Mouse (Mus musculus) 3134 (cell line): ENCODE data around the gene Gtf3c1.
"Not testable (repeated sequence)": the region's sequence is repeated elsewhere in the genome, so short reads cannot be mapped to it uniquely, and the experiment has no call there.

Experiments used
- DNase-seq: peaks from one replicate; pipeline ENCODE4 v3.0.0-alpha.2; 2011; ENCODE audit warnings: low spot score; ENCODE audit not compliant: insufficient read length; ENCODE audit errors: extremely low read depth

Gtf3c1 gene

DNA sequence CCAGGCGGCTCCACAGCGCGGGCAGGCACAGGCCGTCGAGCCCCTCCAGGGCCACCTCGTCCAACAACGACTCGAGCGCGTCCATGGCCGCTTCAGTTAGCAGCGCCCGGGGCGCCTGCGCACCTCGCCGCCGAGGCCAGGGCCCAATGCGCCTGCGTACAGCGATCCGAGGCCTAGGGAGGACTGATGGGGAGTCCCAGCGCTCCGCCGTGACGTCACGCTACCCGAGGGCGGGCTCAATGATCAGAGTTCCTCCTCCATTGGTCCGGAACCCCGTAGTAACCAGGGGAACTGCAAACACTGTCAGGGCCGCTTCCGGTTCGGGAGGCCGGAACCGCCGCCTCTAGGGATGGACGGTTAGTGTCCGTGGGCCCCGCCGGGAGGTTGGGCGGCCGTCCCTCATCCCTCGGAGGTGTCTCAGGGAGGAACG lies at the start of gene Gtf3c1, which contains the start of gene D430042O09Rik:
Gene Gtf3c1, minus strand, starts transcription at position 188 of the 430 bp plus-strand sequence.
Gene D430042O09Rik, plus strand, starts transcription at position 296 of the 430 bp plus-strand sequence.
- DNase-seq = peak; percentile 99

DNA sequence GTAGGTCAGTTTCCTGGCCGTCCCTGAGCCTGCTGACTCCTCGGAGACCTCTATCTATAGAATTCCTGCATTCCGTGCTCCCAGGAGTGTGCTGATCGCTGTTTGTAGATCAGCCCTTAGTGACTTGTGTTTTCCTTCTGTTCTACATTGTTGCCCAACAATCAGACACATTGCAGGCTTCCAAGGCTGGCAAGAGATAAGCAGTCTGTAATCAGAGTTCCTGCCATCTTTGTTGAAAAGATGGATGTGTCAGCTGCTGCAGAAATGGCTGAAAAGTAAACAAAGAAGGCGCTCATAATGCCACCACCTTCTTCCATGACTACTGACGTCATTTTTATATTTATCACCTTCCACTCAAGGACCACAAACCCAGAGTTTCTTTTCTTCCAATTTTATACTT lies 49.2 kb upstream of the Gtf3c1 start:
- no peak for DNase-seq

DNA sequence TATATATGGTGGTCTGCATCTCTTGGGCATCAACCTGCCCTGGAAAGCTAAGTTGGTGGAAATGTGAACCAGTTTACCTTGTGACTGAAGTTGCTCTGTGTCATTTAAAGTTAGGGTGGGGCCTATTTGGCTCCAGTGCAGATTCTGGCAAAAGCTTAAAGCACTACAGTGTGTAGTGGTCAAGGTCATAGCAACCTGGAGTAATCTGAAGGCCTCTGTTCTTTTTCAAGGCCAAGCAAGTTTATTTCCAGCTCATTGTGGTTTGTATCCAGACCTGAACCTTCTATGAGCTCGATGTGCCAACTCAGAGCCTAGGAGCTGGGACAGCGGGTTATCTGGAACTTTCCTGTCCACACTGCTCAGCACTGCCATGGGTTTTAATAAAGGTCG lies 45.7 kb upstream of the Gtf3c1 start:
- DNase-seq = no peak

DNA sequence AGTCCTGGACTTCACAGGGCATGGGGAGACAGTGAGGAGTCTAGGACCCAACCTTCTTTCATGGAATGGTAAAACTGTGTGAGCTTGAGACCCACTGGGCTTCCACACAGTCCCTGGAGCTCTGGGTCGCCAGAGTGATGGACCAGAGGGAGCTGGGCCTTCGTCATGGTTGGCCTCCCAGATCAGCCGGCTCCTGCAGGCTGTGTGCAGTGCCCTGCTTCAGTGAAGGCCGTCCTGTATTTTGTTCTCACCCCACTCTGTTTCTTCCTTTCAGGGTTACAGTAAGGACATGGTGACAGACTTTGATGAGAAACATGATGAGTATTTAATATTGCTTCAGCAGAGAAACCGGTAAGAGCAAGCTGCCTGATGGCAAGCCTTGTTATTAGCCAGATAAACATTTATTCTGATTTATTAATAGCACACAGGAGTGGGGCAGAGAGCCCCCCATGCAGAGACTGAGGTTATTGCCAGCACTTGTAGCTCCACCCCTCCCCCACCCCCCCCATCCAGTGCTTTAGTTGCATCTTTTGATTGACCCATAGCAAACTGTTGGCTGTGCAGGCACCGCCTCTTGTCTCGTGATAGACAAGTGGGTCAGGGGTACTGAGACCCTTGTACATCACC lies 45.2 kb upstream of the Gtf3c1 start:
- DNase-seq = no peak

DNA sequence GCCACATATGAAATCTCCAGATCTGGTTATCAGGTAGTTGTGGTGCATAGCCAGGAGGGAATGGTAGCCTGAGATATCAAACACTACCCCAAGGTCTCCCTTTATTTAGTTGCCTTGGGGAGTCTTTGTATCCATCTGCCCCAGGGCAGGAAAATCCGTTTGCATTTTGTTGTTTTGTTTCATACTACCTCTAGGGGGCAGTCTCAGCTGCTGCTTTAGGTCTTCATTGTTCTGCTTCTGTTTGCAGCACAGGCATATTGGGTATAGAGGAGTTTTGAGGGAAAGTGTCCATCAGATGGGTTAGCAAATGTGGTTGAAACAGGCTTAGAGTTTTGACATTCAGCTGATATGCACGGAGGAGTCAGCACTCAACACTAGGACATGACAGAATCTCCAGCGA lies 40.6 kb upstream of the Gtf3c1 start:
- no peak for DNase-seq

DNA sequence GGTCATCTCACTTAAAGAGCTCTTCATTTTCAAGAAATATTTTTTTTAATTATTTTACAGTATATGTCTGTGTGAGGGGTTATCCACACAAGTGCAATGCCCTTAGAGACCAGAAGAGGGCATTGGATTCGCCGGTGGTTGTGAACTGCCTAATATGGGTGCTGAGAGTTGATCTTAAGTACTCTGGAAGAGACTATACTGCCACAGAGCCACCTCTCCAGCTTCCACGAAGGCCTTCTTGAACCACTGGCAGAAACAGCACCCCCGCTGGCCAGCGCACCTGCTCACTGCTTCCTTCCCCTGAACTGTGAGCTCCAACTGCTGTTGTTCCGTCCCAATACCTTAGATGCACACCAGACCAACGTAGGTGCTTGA lies 39.7 kb upstream of the Gtf3c1 start:
- peak; percentile 18 for DNase-seq

DNA sequence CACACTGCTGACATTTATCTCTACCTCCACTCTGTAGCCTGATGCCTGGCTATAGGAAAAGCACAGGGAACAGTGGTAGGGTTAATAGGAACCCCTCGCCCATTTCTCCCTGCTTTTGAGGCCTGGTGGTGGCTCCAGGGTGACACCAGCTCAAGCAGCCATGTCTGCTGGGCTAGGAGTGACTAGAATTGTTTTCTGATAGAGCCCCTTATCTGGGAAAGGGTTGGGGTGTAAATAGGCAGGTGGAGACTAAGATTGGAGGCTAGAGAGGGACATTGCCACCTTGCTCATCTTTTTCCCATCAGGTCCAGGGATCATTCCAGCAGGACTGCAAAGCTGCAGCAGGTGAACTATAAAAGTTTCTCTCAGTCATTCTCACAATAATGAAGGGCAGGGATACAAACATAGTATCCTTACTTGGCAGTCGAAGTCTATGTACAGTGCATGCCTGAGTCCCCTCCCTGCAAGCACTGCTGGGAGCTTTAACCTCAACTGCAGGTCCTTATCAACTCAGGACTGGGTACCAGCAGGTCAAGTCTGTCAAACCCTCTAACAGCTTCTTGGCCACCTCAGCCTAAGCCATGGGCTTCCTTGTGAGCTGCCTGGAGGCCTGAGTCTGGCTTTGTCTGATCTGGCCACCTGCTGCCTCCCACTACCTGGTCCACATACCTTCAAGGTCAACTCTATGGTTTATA lies 39.2 kb upstream of the Gtf3c1 start:
- DNase-seq = no peak

DNA sequence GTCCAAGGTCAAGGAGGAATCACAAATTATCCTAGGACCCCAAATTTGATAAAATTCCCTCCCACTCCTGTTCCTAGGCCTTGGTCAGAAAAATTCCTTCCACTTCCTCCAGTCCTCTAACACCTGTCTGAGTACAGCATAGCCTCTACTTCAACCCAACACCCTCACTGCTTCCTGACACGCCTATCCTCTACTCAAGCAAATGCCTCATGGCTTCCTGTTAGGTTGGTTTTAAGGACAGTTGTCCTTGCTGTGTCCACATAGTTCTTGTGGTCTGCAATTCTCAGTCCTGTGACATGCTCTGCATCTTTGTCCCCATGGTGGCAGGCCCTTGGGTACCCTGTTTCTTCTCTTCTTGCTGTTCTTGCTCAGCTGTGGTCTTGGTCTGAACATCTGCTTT lies 37.2 kb upstream of the Gtf3c1 start:
- no peak for DNase-seq

DNA sequence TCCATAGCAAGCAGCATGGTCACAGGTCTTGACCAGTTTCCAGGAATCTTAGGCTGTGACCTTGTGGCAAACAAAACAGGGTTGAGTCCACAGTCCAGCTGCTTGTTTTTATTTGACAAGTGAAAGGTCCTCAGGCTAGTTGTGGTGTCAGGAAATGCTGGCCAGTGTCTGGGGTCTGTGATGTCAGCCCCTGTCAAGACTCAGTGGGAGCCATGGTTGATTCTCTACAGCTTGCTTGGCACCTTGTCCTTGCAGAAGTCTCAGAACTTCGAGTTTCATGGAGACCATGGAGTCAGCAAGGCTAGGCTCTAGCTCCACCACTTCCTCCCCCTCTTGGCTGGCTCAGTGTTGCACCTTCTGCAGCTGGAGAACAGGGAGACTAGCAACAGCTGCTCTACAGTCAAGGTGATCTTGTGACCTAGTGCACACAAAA lies 33.7 kb upstream of the Gtf3c1 start:
- no peak for DNase-seq

DNA sequence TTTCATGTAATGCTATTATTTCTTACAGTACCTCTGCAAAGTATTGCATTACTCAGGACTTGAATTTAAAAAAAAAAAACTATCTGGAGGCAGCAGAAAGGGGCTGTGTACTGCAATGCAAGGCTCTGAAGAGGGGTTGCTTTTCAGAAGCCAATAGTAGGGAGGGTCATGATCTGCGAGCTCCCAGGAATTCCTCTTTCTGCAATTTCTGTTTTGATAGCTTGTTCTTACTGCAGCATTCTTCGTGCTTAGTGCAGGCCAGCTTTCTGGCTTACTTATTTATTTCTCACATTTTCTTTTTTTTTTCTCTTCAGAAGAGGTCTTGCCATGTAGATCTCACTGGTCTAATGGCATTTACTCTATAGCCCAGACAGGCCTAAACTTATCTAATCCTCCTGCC lies 32.9 kb upstream of the Gtf3c1 start:
- DNase-seq = no peak

DNA sequence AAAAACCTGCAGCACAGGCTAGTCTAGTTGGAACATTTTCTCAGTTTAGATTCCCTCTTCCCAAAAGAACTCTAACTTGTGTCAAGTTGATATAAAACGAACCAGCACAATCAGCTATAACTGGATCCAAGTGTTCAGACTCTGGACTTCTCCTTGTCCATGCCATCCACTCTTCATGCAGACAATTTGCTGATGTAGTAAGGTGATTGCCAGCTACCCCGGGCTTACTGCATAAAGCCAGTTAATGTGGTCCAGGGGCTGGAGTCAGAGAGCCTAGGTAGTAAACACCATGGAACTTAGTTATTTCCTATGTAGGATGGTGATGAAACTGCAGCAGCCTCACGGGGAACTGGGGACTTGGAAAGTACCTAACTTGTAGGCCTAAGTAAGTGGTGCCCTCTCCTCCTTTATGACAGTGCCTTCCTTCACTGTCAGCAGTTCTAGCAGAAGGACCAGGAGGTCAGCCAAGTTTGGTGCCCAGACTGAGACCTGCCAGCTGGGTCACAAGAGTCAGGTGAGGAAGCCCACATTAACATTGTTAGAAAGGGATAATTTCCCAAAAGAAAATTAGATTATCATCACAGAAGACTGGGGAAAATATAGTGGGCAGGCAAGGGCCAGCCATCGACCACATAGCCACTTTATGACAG lies 28.9 kb upstream of the Gtf3c1 start:
- DNase-seq = no peak

DNA sequence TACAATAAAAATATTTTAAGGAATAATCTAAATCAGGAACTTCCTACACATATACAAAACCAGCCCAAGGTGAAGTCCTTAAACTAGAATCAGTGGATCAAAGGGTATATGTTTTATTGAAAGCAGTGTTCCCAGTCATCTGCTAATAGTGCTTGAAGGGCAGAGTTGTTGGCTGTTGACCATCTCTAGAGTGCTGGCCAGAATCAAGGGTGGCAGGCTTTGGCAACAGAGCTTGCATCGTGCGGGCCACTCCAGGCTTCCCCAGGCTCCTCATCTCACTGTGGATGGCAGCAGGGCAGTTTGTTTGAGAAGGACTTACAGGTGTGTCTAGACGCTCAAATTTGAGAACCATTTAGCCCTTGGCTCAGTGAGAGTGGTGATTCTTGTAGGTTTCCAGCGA lies 26.2 kb upstream of the Gtf3c1 start:
- no peak for DNase-seq

DNA sequence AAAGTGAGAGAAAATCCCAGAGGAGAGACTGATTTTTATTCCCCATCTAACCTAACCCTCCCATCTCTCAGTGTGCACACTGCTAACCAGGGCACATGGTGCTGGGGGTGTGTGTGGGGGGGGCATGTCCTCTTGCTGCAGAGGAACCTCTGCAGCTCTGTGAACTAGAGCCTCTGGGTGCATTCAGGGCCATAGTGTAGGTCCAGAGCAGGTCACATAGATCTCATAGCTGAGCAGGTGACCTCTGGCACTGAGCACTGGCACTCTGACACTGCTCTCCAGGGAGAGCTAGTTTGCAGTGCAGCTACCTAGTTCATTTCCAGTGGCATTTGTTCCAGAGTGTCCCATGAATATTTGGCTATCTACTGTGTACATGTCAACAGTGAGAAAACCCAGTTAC lies 24.1 kb upstream of the Gtf3c1 start:
- DNase-seq = no peak

DNA sequence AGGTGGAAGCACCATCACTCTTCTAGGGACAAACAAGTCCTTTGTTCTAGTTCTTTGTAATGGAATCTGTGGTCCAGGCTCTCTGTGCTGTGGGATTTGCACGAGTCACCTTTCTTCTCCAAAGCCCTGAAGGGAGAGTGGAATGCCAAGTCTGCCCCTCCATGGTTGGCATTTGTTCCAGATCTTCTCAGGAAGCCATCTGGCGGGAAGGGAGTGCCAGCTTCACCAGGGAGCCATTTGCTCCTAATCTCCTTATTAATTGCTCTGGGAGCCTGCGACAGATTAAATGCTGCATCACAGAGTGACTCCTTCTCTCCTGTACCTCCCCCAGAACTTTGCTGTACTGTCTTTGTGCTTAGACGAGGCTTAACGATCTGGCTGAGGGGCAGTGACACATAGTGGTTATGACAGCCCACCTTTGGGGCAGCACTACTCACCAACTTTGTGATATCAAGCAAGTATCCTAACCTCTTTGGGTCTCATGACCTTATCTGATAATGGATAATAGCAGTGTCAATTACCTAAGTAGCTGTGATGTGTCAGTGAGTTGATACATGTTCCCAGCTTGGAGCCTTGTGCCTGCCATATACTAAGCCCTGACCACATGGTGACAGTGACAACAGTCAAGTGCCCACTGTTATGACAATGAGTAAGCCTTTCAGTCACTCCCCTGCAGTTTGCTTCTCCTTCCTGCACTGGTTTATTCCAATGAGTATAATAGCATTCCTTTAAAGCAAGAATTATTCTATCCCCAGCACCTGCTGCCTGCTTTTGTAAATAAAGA lies 15.8 kb upstream of the Gtf3c1 start:
- peak; percentile 14 for DNase-seq

DNA sequence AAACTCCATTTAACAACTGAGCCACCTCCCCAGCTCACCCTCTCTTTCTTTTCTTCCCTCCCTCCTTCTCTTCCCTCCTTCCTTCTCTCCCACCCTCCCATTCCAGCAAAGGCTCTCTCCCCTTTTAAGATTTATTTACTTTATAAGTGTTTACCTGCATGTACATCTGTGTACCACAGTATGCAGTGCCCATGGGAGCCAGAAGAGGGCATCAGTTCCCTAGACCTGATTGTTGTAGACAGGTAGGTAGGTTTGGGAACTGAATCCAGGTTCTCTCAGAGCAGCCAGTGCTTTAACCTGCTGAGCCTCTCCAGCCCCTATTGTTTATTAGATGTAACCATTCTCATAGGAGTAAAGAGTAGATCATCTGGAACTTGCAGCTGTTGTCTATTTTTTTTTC lies 14.5 kb upstream of the Gtf3c1 start:
- no peak for DNase-seq

DNA sequence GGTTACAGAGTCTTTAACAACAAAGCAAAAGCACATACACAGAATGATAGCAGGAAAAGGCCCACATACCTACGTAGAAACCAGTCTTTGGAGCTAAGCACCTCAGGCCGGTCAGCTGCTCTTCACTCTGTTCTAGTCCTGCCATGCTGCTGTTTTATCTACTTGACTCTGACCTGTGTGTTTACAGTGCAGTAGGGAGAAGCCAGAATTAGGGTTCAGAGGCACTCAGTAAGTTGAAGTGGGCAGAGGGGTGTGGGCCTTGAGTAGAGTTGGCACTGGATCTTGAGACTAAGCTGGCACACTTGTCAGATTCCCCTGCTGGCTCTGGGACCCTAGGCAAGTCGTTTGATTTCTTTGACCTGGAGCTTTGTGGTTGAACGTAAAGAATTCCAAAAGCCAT lies 13.5 kb upstream of the Gtf3c1 start:
- DNase-seq = no peak

DNA sequence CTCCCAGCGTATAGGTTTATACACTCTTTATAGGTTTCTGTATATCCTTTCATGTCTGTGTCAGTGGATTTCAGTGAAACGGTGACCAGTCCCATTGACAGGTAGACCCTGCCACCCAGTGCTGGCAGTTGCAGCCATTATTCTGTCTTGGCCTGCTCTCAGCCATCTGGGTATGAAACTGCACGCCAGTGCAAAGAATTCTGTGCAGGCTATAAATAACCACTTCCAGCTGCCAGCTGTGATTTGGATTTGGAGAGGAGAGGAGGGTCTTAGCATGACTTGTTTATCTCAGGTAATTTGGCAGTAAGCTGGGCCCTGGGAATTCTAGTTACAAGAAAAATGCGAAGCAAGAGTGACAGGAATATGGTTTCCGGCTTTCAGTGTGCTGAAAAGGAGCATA lies 12.8 kb upstream of the Gtf3c1 start:
- no peak for DNase-seq

DNA sequence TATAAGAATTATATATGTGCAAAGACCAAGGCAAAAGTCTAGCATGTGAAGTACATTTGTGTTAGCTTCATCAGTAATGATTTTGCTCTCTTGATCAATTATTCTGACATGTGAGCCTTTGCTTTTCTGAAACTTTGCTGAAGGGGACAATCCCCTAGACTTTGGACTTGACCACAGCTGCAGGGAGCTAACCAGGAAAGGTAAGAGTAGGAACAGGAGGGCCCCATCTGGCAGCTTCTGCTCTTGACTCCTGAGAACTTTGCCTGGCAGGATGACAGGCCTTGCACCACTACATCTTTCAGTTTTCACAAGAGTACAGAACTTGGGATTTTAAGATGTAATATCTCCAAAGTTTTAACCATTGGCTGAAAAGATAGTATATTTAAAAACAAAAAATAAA lies 10.0 kb upstream of the Gtf3c1 start:
- DNase-seq = no peak

DNA sequence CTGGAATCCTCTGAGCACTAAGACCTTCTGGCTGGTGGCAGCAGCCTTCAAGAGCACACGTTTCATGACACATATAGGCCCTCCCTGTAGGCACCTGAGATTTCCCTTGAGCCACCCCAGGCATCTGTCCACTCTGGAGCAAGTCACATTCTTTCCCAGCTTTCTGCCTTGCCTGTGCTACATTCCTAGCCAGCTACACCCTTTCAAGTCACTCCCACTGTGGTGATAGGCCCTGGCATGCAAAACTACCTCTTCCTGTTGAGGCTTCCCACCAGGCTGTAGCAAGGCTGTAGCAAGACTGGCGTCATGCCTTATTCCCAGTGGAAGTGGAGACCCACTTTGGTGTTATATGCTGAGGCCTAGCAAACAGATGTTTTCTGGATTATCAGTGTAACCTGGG lies 9.1 kb upstream of the Gtf3c1 start:
- peak; percentile 32 for DNase-seq

DNA sequence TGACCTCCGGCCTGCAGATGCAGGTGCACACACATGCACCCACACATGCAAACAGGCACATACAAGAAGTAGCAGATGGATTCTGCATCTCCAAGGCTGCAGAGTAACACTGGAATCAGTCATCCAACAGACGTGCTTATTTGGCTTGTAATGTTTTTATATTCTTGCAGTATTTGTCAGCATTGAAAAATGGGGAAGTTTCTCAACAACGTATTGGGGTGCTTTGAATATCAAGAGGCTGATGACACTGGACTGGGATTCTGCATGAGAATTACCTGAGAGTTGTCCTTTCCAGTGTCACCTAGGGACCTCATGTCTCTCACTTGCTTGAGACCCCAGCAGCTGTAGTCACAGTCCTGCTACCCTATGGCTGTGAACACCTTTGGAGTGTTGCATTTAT lies 7.2 kb upstream of the Gtf3c1 start:
- DNase-seq = no peak

DNA sequence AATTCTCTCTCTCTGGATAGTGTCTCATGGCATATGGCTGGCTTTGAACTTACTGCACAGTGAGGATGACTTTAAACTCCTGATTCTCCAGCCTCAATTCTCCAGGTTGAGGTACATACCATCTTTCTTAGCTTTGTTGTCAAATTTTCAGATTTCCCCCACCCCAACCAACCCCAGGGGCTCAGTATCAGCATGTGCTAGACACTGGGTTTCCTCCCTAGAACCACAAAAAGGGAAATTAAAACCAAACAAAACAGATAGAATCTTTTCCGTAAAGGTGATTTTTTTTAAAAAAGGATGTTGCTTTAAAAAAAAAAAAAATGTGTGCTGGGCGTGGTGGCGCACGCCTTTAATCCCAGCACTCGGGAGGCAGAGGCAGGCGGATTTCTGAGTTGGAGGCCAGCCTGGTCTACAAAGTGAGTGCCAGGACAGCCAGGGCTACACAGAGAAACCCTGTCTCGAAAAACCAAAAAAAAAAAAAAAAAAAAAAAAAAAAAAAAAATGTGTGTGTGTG lies 6.0 kb upstream of the Gtf3c1 start:
- not testable (repeated sequence) for DNase-seq
